Mouse (Mus musculus) ES-E14 (cell line): Measurements from ENCODE around the gene Syf2. TPM values are rescaled to one million over a fixed set of nuclear protein-coding genes. Genes with fewer than 3 reads are reported as not detected.
A peak's percentile ranks its signal among the peaks of the same experiment; 100 is the strongest.

ENCODE experiments used
- DNase-seq: peaks from one replicate; pipeline ENCODE4 v3.0.0-alpha.2; 2013; ENCODE audit warnings: low read depth, low spot score
- H3K27ac ChIP-seq: 2 replicates; pipeline ENCODE4 v1.5.1; 2012; ENCODE audit warnings: low read depth, mild to moderate bottlenecking, low read length, moderate library complexity, mixed read lengths; ENCODE audit not compliant: poor library complexity, insufficient read depth, severe bottlenecking
- H3K36me3 ChIP-seq: 2 replicates; pipeline ENCODE4 v1.6.1; 2012; ENCODE audit warnings: mild to moderate bottlenecking, low read length, moderate library complexity, mixed read lengths; ENCODE audit not compliant: control insufficient read depth, poor library complexity, insufficient read depth, severe bottlenecking
- H3K4me1 ChIP-seq, 2 experiments: fragments of 150-350 bp in 1 of 2; sonication (generic) in 1 of 2; 2 replicates each; pipeline ENCODE4 v1.6.1; 2012; ENCODE audit warnings: low read length in 2 of 2, mild to moderate bottlenecking in 1 of 2, mixed read lengths in 1 of 2; ENCODE audit not compliant: control insufficient read depth in 2 of 2, insufficient read depth in 2 of 2, poor library complexity in 1 of 2
- H3K4me3 ChIP-seq, 2 experiments: fragments of 150-350 bp in 1 of 2; sonication (generic) in 1 of 2; 2 replicates each; pipeline ENCODE4 v1.5.1; 2012; ENCODE audit warnings: low read length in 2 of 2, low read depth in 1 of 2, mild to moderate bottlenecking in 1 of 2, mixed read lengths in 1 of 2; ENCODE audit not compliant: insufficient read depth in 1 of 2, poor library complexity in 1 of 2, severe bottlenecking in 1 of 2
- H3K9ac ChIP-seq: 2 replicates; pipeline ENCODE4 v1.6.1; 2012; ENCODE audit warnings: low read depth, mild to moderate bottlenecking, low read length, mixed read lengths; ENCODE audit not compliant: poor library complexity, insufficient read depth, severe bottlenecking
- H3K9me3 ChIP-seq: fragments of 150-350 bp; sonication (generic); 2 replicates; pipeline ENCODE4 v1.6.1; 2012; ENCODE audit warnings: low read depth, mild to moderate bottlenecking, low read length; ENCODE audit not compliant: control insufficient read depth, insufficient read depth
- CHD2 ChIP-seq: IDR thresholded peaks from 2 replicates; pipeline ENCODE4 v1.6.1; 2014; ENCODE audit warnings: mild to moderate bottlenecking, low read depth, low read length, inconsistent platforms
- HCFC1 ChIP-seq: IDR thresholded peaks from 2 replicates; pipeline ENCODE4 v1.6.1; 2012; ENCODE audit warnings: low read length, inconsistent platforms, borderline replicate concordance; ENCODE audit not compliant: insufficient read depth
- MAFK ChIP-seq: IDR thresholded peaks from 2 replicates; pipeline ENCODE4 v1.6.1; 2014; ENCODE audit warnings: mild to moderate bottlenecking, low read depth, low read length, inconsistent platforms; ENCODE audit not compliant: insufficient read depth
- ZC3H11A ChIP-seq: IDR thresholded peaks from 2 replicates; pipeline ENCODE4 v1.6.1; 2012; ENCODE audit warnings: low read depth, mild to moderate bottlenecking, inconsistent platforms, low read length, borderline replicate concordance
- ZNF384 ChIP-seq: IDR thresholded peaks from 2 replicates; pipeline ENCODE4 v1.6.1; 2012; ENCODE audit warnings: low read depth, low read length, inconsistent platforms
- in situ Hi-C, 2 experiments: fragments of 600-800 bp; cut with MboI; formaldehyde crosslinking; loops; one replicate each; pipeline ENCODE4 v1.15.1; 2025; ENCODE audit warnings: low sequenced_read_pairs in 2 of 2, inconsistent platforms in 1 of 2; ENCODE audit not compliant: unreplicated experiment in 2 of 2
- total RNA-seq: library from RNA; depleted of rRNA; stranded (reverse); fragments of 300-350 nt; gene quantifications from 2 replicates; pipeline ENCODE4 v1.2.3, GENCODE M21; 2012

The Syf2 gene
- total RNA-seq, 1 experiment: 76.6 TPM

DNA sequence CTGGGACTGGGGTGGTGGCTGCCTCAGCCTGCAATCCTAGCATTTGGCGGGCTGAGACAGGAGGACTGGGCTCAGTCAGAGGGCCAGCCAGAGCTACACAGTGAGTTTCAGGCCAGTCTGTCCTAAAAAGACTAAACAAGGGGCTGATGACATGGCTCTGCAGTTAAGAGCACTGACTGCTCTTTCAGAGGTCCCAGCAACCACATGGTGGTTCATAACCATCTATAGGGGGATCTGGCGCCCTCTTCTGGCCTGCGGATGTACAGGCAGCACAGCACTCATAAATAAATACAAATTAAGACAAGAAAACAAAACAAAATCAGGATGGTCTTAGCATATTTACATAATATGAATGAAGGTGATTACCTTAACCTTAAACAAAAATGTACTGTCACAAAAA, 17.3 kb upstream of the Syf2 start:
- Histone ChIP-seq H3K36me3 (peaks cover 17% of the 10 kb centered on the region), H3K27ac (no peak overlapping the region; the same call in 1 of the 2 replicates), H3K4me1 (peaks cover 0 to 9% of the 10 kb centered on the region in 2 experiments; a peak in 2 of 4 replicates), H3K9me3 (no peaks in the 10 kb centered on the region), H3K9ac (peak overlapping the region; percentile 60; the same call in 1 of the 2 replicates), H3K4me3 (peak overlapping the region in 1 of 2 experiments; percentile 85; a peak in 1 of 4 replicates)
- TF ChIP-seq ZNF384 (no peak), HCFC1 (no peak), CHD2 (no peak), MAFK (no peak), ZC3H11A (no peak)
- in situ Hi-C loops: no loop called here
- no peak for DNase-seq

- H3K36me3 ChIP-seq: peaks cover 9% of the 10 kb centered on the region
- peaks cover 0 to 9% of the 10 kb centered on the region in 2 experiments; a peak in 1 of 4 replicates for H3K4me1 ChIP-seq
- TF ChIP-seq HCFC1: no peak
- no peak for TF ChIP-seq ZNF384
- no peak for TF ChIP-seq MAFK
- TF ChIP-seq ZC3H11A: no peak
- no peak for TF ChIP-seq CHD2
- H3K9me3 ChIP-seq: no peaks in the 10 kb centered on the region
- H3K4me3 ChIP-seq: peak overlapping the region; percentile 85 to 95
- peak overlapping the region; percentile 77 for H3K27ac ChIP-seq
- in situ Hi-C loops: no loop called here
- H3K9ac ChIP-seq: peak overlapping the region; percentile 92
- DNase-seq: no peak
These were observed 16.4 kb upstream of the Syf2 start for GRCm38 (mm10) chr4:134914122-134914863.

GRCm38 (mm10) chr4:134914864-134915209, 15.9 kb upstream of the Syf2 start, which contains the start of gene Tmem50a:
Gene Tmem50a, minus strand, starts transcription at chr4:134915024.
- in situ Hi-C loops: no loop called here
- peak; percentile 93 for DNase-seq
- TF ChIP-seq CHD2: no peak
- no peak for TF ChIP-seq MAFK
- TF ChIP-seq ZNF384: no peak
- TF ChIP-seq ZC3H11A: no peak
- no peak for TF ChIP-seq HCFC1

DNA sequence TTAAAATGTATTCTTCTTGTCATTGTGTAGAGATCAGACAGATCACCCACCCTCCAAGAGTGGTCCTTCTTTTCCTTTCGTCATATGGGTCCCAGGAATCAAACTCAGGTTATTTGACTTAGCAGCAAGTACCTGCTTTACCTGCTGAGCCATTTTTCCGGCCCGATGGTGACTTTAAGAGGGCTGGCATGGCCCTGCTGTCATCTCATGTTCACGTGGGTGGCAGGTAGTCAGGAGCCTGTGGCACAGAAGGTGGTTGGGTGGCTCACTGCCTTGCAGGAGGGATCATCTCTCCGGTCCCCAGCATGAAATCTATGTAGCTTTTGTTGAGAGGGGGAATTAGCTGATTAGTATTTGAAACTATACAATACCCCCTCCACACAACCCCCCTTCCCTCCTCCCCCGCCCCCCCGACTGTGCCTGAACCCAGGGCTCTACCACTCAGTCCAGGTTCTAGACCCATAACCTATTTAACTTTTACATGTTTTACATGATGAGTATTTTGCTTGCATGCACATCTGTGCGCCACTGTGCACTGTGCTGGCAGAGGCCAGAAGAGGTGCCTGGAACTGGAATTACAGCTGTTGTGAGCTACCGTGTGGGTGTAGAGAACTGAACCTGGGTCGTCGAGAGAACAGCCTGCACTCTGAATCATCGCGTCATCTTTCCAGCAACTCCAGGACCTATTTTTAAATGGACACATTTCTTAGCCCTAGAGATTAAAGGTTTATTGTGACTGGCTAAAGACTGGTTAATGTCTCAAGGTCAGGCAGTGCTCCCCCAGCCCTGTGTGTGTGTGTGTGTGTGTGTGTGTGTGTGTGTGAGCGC, 15.3 kb upstream of the Syf2 start:
- Histone ChIP-seq H3K4me3 (peak overlapping the region; percentile 85 to 95; a peak in 3 of 4 replicates), H3K36me3 (peaks cover 5% of the 10 kb centered on the region), H3K4me1 (peaks cover 0 to 9% of the 10 kb centered on the region in 2 experiments; a peak in 1 of 4 replicates), H3K27ac (no peak overlapping the region), H3K9me3 (no peaks in the 10 kb centered on the region), H3K9ac (no peak overlapping the region)
- DNase-seq: no peak
- in situ Hi-C loops: no loop called here
- TF ChIP-seq ZC3H11A (no peak), HCFC1 (no peak), MAFK (no peak), ZNF384 (no peak), CHD2 (no peak)

More at GRCm38 (mm10) chr4:134914864-134915209, 15.9 kb upstream of the Syf2 start, which contains the start of gene Tmem50a:
- Histone ChIP-seq H3K4me3 (peak within 1 kb of the TSS; percentile 85 to 95), H3K9me3 (no peaks in the 10 kb centered on the region), H3K36me3 (peaks cover 5% of the 10 kb centered on the region), H3K9ac (peak within 1 kb of the TSS; percentile 92), H3K4me1 (peaks cover 0 to 9% of the 10 kb centered on the region in 2 experiments; a peak in 1 of 4 replicates), H3K27ac (peak within 1 kb of the TSS; percentile 77)
